Mouse (Mus musculus): ENCODE results near the gene Itgb7. TPM values are rescaled to one million over a fixed set of nuclear protein-coding genes. Genes with fewer than 3 reads are reported as not detected.

The Itgb7 gene
- polyA plus RNA-seq, 1 experiment from 2014 or later, result 1.2 TPM

DNA sequence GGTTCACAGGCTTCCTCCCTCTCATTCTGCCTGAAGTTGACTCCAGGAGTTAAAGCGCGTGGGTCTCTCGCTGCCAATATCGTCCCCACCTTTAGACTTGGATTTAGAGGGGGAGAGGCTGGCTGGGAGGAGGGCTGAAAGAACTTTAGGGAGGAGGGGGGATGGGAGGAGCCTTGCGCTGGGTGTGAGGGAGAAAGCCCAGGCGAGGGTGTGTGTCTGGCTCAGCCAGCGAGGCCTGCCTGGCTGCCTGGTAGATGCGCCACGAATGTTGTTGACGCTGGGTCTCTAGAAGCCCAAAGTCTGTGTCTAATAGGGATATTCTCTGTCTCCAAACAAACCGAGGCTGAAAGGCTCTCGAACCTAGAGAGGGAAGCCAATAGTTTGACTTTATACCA is 26.3 kb upstream of the Itgb7 start:
- Histone ChIP-seq H3K36me3 (ENCODE audit: insufficient read depth, low read length) (no peaks in the 10 kb centered on the region), H3K4me2 (ENCODE audit: low read length) (peak overlapping the region; percentile 69)
- no peak for DNase-seq (ENCODE audit: low spot score)

DNA sequence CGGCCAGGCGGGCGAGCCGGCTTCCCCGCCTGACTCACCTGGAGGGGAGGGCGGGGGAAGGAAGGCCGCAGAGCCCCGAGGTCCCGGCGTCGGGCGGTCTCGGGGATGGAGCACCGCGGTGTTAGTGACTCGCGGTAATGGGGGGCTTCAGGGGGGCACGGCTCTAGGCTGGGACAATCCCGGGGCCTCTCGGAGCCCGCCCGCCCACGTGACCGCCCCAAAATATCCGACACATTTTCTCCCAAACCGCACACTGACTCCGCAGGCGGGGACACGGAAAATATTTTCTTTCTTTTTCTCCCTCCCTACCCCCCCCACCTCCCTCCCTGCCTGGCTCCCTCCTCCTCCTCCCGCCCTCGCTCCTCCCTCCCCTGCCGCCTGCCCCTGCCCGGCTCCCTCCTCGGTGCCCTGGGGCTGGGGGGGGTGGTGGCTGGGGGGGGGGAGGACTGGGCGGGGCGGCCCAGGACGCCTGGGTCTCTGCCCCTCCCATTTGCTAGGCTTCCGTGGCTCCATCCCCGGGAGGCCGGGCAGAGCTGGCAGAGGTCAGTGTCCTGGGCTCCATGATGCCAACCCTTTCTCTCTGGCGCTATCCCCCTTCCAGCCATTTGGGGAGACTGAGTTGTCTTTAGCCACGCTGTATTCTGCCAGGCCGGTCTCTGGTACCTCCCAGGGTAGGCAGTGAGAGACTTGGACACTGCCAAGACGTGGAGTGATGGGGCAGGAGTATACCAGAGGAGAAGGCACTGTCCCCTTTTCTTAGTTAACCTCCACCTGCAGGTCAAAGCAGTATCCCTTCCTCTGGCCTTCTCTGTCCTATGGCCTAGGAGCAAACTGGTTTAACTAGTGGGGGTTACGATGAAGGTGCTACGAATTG is 25.7 kb upstream of the Itgb7 start, which contains the start of gene Rarg:
Gene Rarg, minus strand, starts transcription at position 316 of the 874 bp plus-strand sequence.
- peaks cover 25% of the 10 kb centered on the region for H3K4me1 ChIP-seq (replicated peaks; ENCODE audit: insufficient read depth, low read length)
- H3K4me2 ChIP-seq (ENCODE audit: low read length), result peak within 1 kb of the TSS; percentile 69
- DNase-seq (ENCODE audit: low spot score), result peak; percentile 55
- H3K36me3 ChIP-seq (ENCODE audit: insufficient read depth, low read length), result no peaks in the 10 kb centered on the region
- peak within 1 kb of the TSS; percentile 70 for H3K4me3 ChIP-seq (replicated peaks; ENCODE audit: low read depth, low read length)
- no peak for TF ChIP-seq CTCF (IDR thresholded peaks at IDR 0.05; ENCODE audit: low read depth)
- WGBS, result 2% methylated on average over 41 of the region's 46 CpGs
- peak within 1 kb of the TSS; percentile 60 for H3K27ac ChIP-seq
- ATAC-seq (replicated peaks; ENCODE audit: low FRiP score, low read depth), result peak; percentile 75
- H3K9ac ChIP-seq (ENCODE audit: low read depth, low read length), result peak within 1 kb of the TSS; percentile 68
- no peaks in the 10 kb centered on the region for H3K9me3 ChIP-seq (replicated peaks; ENCODE audit: low read length)
- H3K27me3 ChIP-seq (ENCODE audit: insufficient read depth, low read length), result no peaks in the 10 kb centered on the region

More for the DNA sequence above, 26.3 kb upstream of the Itgb7 start:
- Histone ChIP-seq H3K4me1 (replicated peaks; ENCODE audit: insufficient read depth, low read length) (peaks cover 25% of the 10 kb centered on the region), H3K9me3 (replicated peaks; ENCODE audit: low read length) (no peaks in the 10 kb centered on the region), H3K9ac (ENCODE audit: low read depth, low read length) (peak overlapping the region; percentile 68; the same call in 1 of the 2 replicates), H3K27ac (peak overlapping the region; percentile 60), H3K27me3 (ENCODE audit: insufficient read depth, low read length) (no peaks in the 10 kb centered on the region), H3K4me3 (replicated peaks; ENCODE audit: low read depth, low read length) (peak overlapping the region; percentile 70)
- 17% methylated on average over 12 of the region's 12 CpGs for WGBS
- ATAC-seq (replicated peaks; ENCODE audit: low FRiP score, low read depth), result no peak
- no peak for TF ChIP-seq CTCF (IDR thresholded peaks at IDR 0.05; ENCODE audit: low read depth)

DNA sequence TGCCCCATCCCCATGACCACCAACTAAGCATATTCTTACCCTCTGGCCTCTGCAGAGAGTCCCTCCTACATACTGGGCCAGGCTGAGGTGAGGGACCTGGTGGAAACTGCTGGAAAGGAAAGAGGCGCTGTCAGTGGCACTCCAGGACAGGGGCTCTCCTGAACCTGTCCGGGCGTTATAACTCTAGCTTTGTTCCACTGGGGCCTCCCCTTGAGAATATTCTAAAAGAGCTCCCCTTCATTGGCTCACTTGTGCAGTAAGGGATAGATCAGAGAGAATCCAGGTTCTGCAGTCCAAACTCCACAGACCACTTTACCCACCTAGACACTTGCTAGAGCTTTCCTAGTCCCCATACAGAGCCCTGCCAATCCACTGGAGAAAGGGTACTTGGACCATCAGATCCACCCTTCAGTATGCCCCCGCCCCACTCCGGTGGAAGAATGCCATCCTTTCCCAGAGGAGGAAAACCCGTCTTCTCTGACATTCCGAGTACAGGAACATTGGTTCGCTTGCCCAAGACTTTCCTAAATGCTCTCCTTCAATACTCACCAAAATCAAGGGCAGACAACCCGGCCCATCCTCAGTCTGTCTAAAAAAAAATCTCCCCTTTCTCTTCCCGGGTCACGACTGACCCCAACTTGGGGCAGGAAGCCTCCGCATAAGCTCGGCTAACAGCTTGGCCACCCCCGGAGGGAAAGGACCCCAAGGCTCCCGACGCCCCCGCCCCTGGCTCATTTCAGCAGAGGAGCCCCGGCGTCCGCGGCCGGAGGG is 24.9 kb upstream of the Itgb7 start:
- Histone ChIP-seq H3K36me3 (ENCODE audit: insufficient read depth, low read length) (no peaks in the 10 kb centered on the region), H3K9me3 (replicated peaks; ENCODE audit: low read length) (no peaks in the 10 kb centered on the region), H3K9ac (ENCODE audit: low read depth, low read length) (peak overlapping the region; percentile 68), H3K4me3 (replicated peaks; ENCODE audit: low read depth, low read length) (peak overlapping the region; percentile 70), H3K27ac (peak overlapping the region; percentile 60), H3K4me2 (ENCODE audit: low read length) (peak overlapping the region; percentile 69), H3K27me3 (ENCODE audit: insufficient read depth, low read length) (no peaks in the 10 kb centered on the region), H3K4me1 (replicated peaks; ENCODE audit: insufficient read depth, low read length) (peaks cover 25% of the 10 kb centered on the region)
- 10% methylated on average over 22 of the region's 22 CpGs for WGBS
- DNase-seq (ENCODE audit: low spot score), result no peak
- TF ChIP-seq CTCF (IDR thresholded peaks at IDR 0.05; ENCODE audit: low read depth), result no peak
- ATAC-seq (replicated peaks; ENCODE audit: low FRiP score, low read depth), result no peak

DNA sequence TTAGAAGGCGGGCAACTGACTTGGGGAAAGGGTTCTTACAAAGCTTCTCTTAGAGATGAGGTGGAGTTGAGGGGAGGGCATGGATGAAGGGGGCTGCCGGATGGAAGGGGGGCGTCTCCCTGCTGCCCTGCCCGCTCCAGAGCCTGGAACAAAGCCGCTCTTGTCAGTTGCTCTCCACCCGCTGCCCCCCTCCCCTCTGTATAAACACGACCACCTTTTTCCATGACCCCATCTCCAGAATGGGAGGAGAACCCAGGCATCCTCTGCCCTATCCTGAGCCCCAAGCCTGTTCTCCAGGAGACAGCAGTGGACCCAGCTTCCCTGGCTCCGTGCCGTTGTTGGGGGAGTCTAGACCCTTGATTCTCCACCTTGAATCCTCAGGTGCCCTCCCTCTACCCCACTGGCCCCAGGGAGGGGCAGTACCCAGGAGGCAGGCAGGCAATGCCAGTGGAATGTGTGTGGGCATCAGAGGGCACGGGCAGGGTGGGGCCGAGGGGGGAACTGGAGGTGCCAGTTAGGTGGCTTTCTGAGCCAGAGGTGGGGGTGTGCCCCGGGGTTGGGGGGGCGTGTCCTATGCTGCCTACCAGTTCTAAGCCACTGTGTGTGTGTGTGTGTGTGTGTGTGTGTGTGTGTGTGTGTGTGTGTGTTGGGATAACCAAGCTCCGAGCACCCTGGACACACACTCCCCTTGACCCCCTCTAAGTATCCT is 24.0 kb upstream of the Itgb7 start:
- Histone ChIP-seq H3K9me3 (replicated peaks; ENCODE audit: low read length) (no peaks in the 10 kb centered on the region), H3K4me3 (replicated peaks; ENCODE audit: low read depth, low read length) (peak overlapping the region; percentile 70; the same call in 1 of the 2 replicates), H3K9ac (ENCODE audit: low read depth, low read length) (no peak overlapping the region), H3K4me2 (ENCODE audit: low read length) (peak overlapping the region; percentile 69), H3K27ac (0 out of 2 replicates have a peak overlapping the region, but pooled peaks have one; percentile 31), H3K4me1 (replicated peaks; ENCODE audit: insufficient read depth, low read length) (peaks cover 25% of the 10 kb centered on the region), H3K27me3 (ENCODE audit: insufficient read depth, low read length) (no peaks in the 10 kb centered on the region), H3K36me3 (ENCODE audit: insufficient read depth, low read length) (no peaks in the 10 kb centered on the region)
- DNase-seq (ENCODE audit: low spot score) (no peak), ATAC-seq (replicated peaks; ENCODE audit: low FRiP score, low read depth) (peak; percentile 33)
- TF ChIP-seq CTCF (IDR thresholded peaks at IDR 0.05; ENCODE audit: low read depth), result no peak
- WGBS, result 55% methylated on average over 14 of the region's 14 CpGs

DNA sequence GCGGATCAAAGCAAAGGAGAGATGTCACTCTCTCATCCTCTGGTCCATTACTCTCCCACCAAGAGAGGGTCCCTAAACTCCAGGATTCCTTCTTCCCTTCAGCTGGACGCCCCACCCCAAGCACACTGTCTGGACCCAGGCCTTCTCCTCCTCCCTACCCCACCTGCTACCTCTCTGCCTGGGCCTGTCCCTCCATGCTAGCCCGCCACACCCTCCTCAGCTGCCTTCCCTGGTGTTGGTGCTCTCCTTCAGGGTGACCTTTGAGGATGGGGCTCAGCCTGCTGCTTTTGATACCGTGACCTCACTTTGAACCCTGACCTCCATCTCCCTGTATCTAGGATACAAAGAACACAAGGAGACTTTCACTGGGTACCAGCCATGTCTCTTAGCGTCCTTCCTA is 18.8 kb upstream of the Itgb7 start:
- no peak for DNase-seq (ENCODE audit: low spot score)
- 71% methylated on average over 5 of the region's 5 CpGs for WGBS
- Histone ChIP-seq H3K9me3 (replicated peaks; ENCODE audit: low read length) (no peaks in the 10 kb centered on the region), H3K4me2 (ENCODE audit: low read length) (no peak overlapping the region), H3K27me3 (ENCODE audit: insufficient read depth, low read length) (no peaks in the 10 kb centered on the region), H3K9ac (ENCODE audit: low read depth, low read length) (no peak overlapping the region), H3K4me1 (replicated peaks; ENCODE audit: insufficient read depth, low read length) (peaks cover 29% of the 10 kb centered on the region), H3K27ac (no peak overlapping the region), H3K4me3 (replicated peaks; ENCODE audit: low read depth, low read length) (no peak overlapping the region), H3K36me3 (ENCODE audit: insufficient read depth, low read length) (no peaks in the 10 kb centered on the region)
- no peak for TF ChIP-seq CTCF (IDR thresholded peaks at IDR 0.05; ENCODE audit: low read depth)
- no peak for ATAC-seq (replicated peaks; ENCODE audit: low FRiP score, low read depth)
